ENCODE assay signal across 19 mouse cellular contexts in the genomic region with DNA sequence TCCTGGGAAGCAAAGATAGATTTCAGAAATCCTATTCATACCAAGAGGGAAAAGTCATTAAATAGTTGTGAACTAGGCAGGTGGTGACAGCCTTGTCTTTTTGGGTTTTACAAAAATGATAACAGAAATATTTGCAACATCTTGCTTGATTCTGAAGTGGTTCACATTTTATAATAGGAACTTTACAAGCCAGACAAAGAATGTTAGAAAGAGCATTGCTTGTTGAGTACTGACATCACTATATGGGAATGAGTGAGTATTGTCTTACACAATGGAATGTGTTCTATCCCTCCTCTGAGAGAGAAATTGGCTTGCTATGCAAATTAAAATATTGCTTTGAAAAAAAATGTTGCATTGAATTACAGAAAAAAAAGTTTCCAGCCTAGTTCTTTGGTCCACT.
"Had no signal": no experiment of that assay in that cellular context is flagged by ENCODE, and none has a peak within 500 bp of the region (broad histone marks: within the 10 kb centered on the region; RNA-seq: fewer than 3 reads in every experiment).

No protein-coding gene starts in this region.

- H3K9me3 ChIP-seq: limb, embryonic 12.5 days; liver, embryonic 13.5 days; midbrain, embryonic 12.5 days; midbrain, embryonic 15.5 days; neural tube, embryonic 12.5 days; neural tube, embryonic 15.5 days had no signal

- H3K4me2 ChIP-seq: limb, embryonic 12.5 days; liver, embryonic 13.5 days; midbrain, embryonic 12.5 days; midbrain, embryonic 15.5 days; neural tube, embryonic 12.5 days; neural tube, embryonic 15.5 days had no signal

- DNase-seq: kidney, adult 2 months; kidney, postnatal 25 days; layer of hippocampus, adult 9-11 months; liver, embryonic 13.5 days; lung, adult 2 months; lung, postnatal 14 days; lung, postnatal 4 days; retina, postnatal 1 day; right cerebral cortex, postnatal 25 days; thymus, adult 2 months; thymus, postnatal 14 days; thymus, postnatal 4 days had no signal

- H3K27me3 ChIP-seq: liver, embryonic 13.5 days; midbrain, embryonic 15.5 days; neural tube, embryonic 12.5 days; neural tube, embryonic 15.5 days had no signal

- H3K36me3 ChIP-seq: limb, embryonic 12.5 days; liver, embryonic 13.5 days; midbrain, embryonic 12.5 days; midbrain, embryonic 15.5 days; neural tube, embryonic 12.5 days; neural tube, embryonic 15.5 days had no signal

- ATAC-seq: midbrain, embryonic 15.5 days had no signal

- H3K4me3 ChIP-seq: layer of hippocampus, adult 2 months; limb, embryonic 12.5 days; liver, embryonic 13.5 days; midbrain, embryonic 12.5 days; midbrain, embryonic 15.5 days; neural tube, embryonic 12.5 days; neural tube, embryonic 15.5 days had no signal

- H3K27ac ChIP-seq: kidney, postnatal 0 days; layer of hippocampus, adult 2 months; limb, embryonic 12.5 days; liver, embryonic 13.5 days; midbrain, embryonic 12.5 days; midbrain, embryonic 15.5 days; neural tube, embryonic 12.5 days; neural tube, embryonic 15.5 days had no signal

- H3K4me1 ChIP-seq: limb, embryonic 12.5 days; liver, embryonic 13.5 days; midbrain, embryonic 12.5 days; midbrain, embryonic 15.5 days; neural tube, embryonic 12.5 days; neural tube, embryonic 15.5 days had no signal

- H3K9ac ChIP-seq: limb, embryonic 12.5 days; liver, embryonic 13.5 days; midbrain, embryonic 12.5 days; midbrain, embryonic 15.5 days; neural tube, embryonic 12.5 days; neural tube, embryonic 15.5 days had no signal
